Mouse (Mus musculus): ENCODE measurements at regions not wholly inside any gene's neighbourhood (a gene's known extent, or its start where the extent isn't known, plus 50 kb on each side); places are given as distances from the start of the nearest gene placed in this dataset.

GRCm38 (mm10) chr8:89412046-89412445, 368.1 kb upstream of the Sall1 start:
- no peak for DNase-seq

GRCm38 (mm10) chr8:89406688-89407087, 362.7 kb upstream of the Sall1 start:
- DNase-seq: no peak

- peak in 1 of 2 experiments; percentile 12 for DNase-seq
Measured at GRCm38 (mm10) chr8:89404287-89404686, 360.3 kb upstream of the Sall1 start.

GRCm38 (mm10) chr8:89396673-89397072, 352.7 kb upstream of the Sall1 start:
- peak in 1 of 2 experiments; percentile 20 for DNase-seq

GRCm38 (mm10) chr8:89392749-89393148, 348.8 kb upstream of the Sall1 start:
- DNase-seq: peak in 1 of 2 experiments; percentile 8

GRCm38 (mm10) chr8:89388761-89389160, 344.8 kb upstream of the Sall1 start:
- DNase-seq: no peak

GRCm38 (mm10) chr8:89387295-89387694, 343.3 kb upstream of the Sall1 start:
- no peak for DNase-seq

GRCm38 (mm10) chr8:89385028-89385427, 341.1 kb upstream of the Sall1 start:
- DNase-seq: no peak

GRCm38 (mm10) chr8:89383781-89384180, 339.8 kb upstream of the Sall1 start:
- no peak for DNase-seq

- DNase-seq: no peak
Measured at GRCm38 (mm10) chr8:89382538-89383380, 338.8 kb upstream of the Sall1 start.

GRCm38 (mm10) chr8:89380436-89380835, 336.5 kb upstream of the Sall1 start:
- DNase-seq: no peak

GRCm38 (mm10) chr8:89372761-89373160, 328.8 kb upstream of the Sall1 start:
- no peak for DNase-seq

- no peak for DNase-seq
Measured at GRCm38 (mm10) chr8:89371773-89372132, 327.8 kb upstream of the Sall1 start.

GRCm38 (mm10) chr8:89370816-89371772, 327.1 kb upstream of the Sall1 start:
- DNase-seq: no peak

- DNase-seq: no peak
Measured at GRCm38 (mm10) chr8:89365430-89365829, 321.5 kb upstream of the Sall1 start.

GRCm38 (mm10) chr8:89358411-89358810, 314.4 kb upstream of the Sall1 start:
- no peak for DNase-seq

GRCm38 (mm10) chr8:89345547-89345946, 301.6 kb upstream of the Sall1 start:
- no peak for DNase-seq

- DNase-seq: no peak
Measured at GRCm38 (mm10) chr8:89341686-89342085, 297.7 kb upstream of the Sall1 start.

GRCm38 (mm10) chr8:89335416-89335815, 291.5 kb upstream of the Sall1 start:
- DNase-seq: no peak

- no peak for DNase-seq
Measured at GRCm38 (mm10) chr8:89325751-89326351, 281.9 kb upstream of the Sall1 start.

- no peak for DNase-seq
Measured at GRCm38 (mm10) chr8:89325248-89325645, 281.3 kb upstream of the Sall1 start.

GRCm38 (mm10) chr8:89324462-89325247, 280.7 kb upstream of the Sall1 start:
- DNase-seq: no peak
